In the genomic region with DNA sequence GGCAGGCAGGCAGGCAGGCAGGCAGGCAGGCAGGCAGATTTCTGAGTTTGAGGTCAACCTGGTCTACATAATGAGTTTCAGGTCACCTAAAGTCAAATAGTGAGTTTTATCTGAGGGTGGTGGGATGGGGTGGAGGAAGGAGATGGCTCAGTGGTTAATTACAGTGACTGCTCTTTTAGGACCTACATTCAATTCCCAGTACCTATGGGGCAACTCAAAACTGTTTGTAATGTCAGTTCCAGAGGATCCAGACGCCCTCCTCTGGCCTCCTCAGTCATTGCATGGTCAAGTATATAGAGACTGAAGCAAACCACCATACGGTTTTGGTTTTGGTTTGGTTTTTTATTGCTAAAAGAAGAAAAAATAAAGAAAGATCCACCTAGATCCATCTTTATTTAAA, we compare ENCODE assay signal across 9 mouse cellular contexts. TPM values are rescaled to one million over a fixed set of nuclear protein-coding genes. Genes with fewer than 3 reads are reported as not detected.
DNase-seq lines count a peak whose midpoint lies in the region; ATAC-seq and TF ChIP-seq lines count a peak whose summit lies in the region.
"Had no signal": no experiment of that assay in that cellular context is flagged by ENCODE, and none has a peak within 500 bp of the region (broad histone marks: within the 10 kb centered on the region; RNA-seq: fewer than 3 reads in every experiment).

No protein-coding gene starts in this region.

- peak; percentile 42 for TF ChIP-seq RAD21 in MEL (IDR thresholded peaks at IDR 0.05; ENCODE audit: low read depth, low read length)

- WGBS in kidney, postnatal 0 days = 29% methylated on average over 2 of the region's 2 CpGs
- WGBS in kidney, embryonic 15.5 days = 45% methylated on average over 2 of the region's 2 CpGs
- 35% methylated on average over 2 of the region's 2 CpGs for WGBS in midbrain, embryonic 11.5 days

- no peak for ATAC-seq in kidney, postnatal 0 days (replicated peaks; ENCODE audit: low FRiP score, low read depth)
- no peak for ATAC-seq in kidney, embryonic 15.5 days (replicated peaks; ENCODE audit: low FRiP score)
- peak; percentile 76 for ATAC-seq in granulocyte monocyte progenitor cell, adult 5-6 weeks (replicated peaks; ENCODE audit: poor library complexity, severe bottlenecking)
- ATAC-seq in midbrain, embryonic 11.5 days (ENCODE audit: low FRiP score) = no peak

- H3K9me3 ChIP-seq in kidney, postnatal 0 days (replicated peaks; ENCODE audit: low read length) = no peaks in the 10 kb centered on the region
- H3K9me3 ChIP-seq in kidney, embryonic 15.5 days (replicated peaks) = no peaks in the 10 kb centered on the region
- no peaks in the 10 kb centered on the region for H3K9me3 ChIP-seq in MEL (replicated peaks; ENCODE audit: insufficient read depth, low read length)
- no peaks in the 10 kb centered on the region for H3K9me3 ChIP-seq in midbrain, embryonic 11.5 days (ENCODE audit: control insufficient read depth, low read length)
- H3K9me3 ChIP-seq: neural tube, embryonic 13.5 days had no signal

- no peak for DNase-seq in kidney, postnatal 0 days (ENCODE audit: low spot score)
- peak; percentile 64 for DNase-seq in MEL (ENCODE audit: low read depth, low spot score)
- peak; percentile 9 for DNase-seq in spleen, adult 12 weeks (ENCODE audit: low spot score)
- DNase-seq in midbrain, embryonic 11.5 days (ENCODE audit: low spot score, missing footprints) = no peak
- DNase-seq in Muller cell, postnatal 12 days (ENCODE audit: inconsistent ontology term) = no peak
- DNase-seq in left cerebral cortex, adult 8-10 months (ENCODE audit: low spot score in 2 of 2) = no peak

- no peak for TF ChIP-seq POLR2A in MEL (IDR thresholded peaks at IDR 0.05; ENCODE audit: control insufficient read depth in 1 of 2, insufficient read depth in 1 of 2, low read depth in 1 of 2, low read length in 2 of 2, poor library complexity in 1 of 2)

- H3K4me2 ChIP-seq in kidney, postnatal 0 days (ENCODE audit: low read length) = no peak overlapping the region
- H3K4me2 ChIP-seq in kidney, embryonic 15.5 days = no peak overlapping the region
- H3K4me2 ChIP-seq in midbrain, embryonic 11.5 days = no peak overlapping the region
- H3K4me2 ChIP-seq: neural tube, embryonic 13.5 days had no signal

- TF ChIP-seq CTCF in kidney, postnatal 0 days (IDR thresholded peaks at IDR 0.05; ENCODE audit: low read depth) = peak; percentile 49
- TF ChIP-seq CTCF in MEL (IDR thresholded peaks at IDR 0.05 in 2 of 3, conservative IDR thresholded peaks at IDR 0.05 in 1 of 3; ENCODE audit: control insufficient read depth in 1 of 3, insufficient read depth in 1 of 3, low read depth in 2 of 3, low read length in 3 of 3, poor library complexity in 1 of 3, severe bottlenecking in 1 of 3) = peak; percentile 53 to 62 (median 54)

- no peak overlapping the region for H3K4me3 ChIP-seq in kidney, postnatal 0 days (replicated peaks; ENCODE audit: low read depth, low read length)
- H3K4me3 ChIP-seq in kidney, embryonic 15.5 days (replicated peaks) = no peak overlapping the region
- H3K4me3 ChIP-seq in MEL (ENCODE audit: control insufficient read depth in 1 of 2, insufficient read depth in 1 of 2, low read depth in 2 of 2, low read length in 2 of 2) = peak overlapping the region in 1 of 2 experiments; percentile 18; a peak in 1 of 4 replicates
- no peak overlapping the region for H3K4me3 ChIP-seq in midbrain, embryonic 11.5 days (ENCODE audit: low read depth, low read length)
- H3K4me3 ChIP-seq: neural tube, embryonic 13.5 days had no signal

- no peaks in the 10 kb centered on the region; the same call in 1 of the 2 replicates for H3K4me1 ChIP-seq in kidney, postnatal 0 days (replicated peaks; ENCODE audit: insufficient read depth, low read length)
- H3K4me1 ChIP-seq in kidney, embryonic 15.5 days = peaks cover 15% of the 10 kb centered on the region
- H3K4me1 ChIP-seq in MEL (ENCODE audit: control insufficient read depth in 1 of 2, insufficient read depth in 2 of 2, low read length in 2 of 2) = peaks cover 8 to 9% of the 10 kb centered on the region in 2 experiments
- H3K4me1 ChIP-seq in midbrain, embryonic 11.5 days (ENCODE audit: control insufficient read depth, insufficient read depth, low read length) = no peaks in the 10 kb centered on the region
- H3K4me1 ChIP-seq: neural tube, embryonic 13.5 days had no signal

- no peaks in the 10 kb centered on the region for H3K36me3 ChIP-seq in kidney, postnatal 0 days (ENCODE audit: insufficient read depth, low read length)
- H3K36me3 ChIP-seq in kidney, embryonic 15.5 days = peaks cover 16% of the 10 kb centered on the region; the same call in 1 of the 2 replicates
- peaks cover 1 to 20% of the 10 kb centered on the region in 2 experiments; a peak in 2 of 4 replicates for H3K36me3 ChIP-seq in MEL (ENCODE audit: control insufficient read depth in 1 of 2, insufficient read depth in 2 of 2, low read length in 2 of 2)
- H3K36me3 ChIP-seq in midbrain, embryonic 11.5 days (ENCODE audit: control insufficient read depth, insufficient read depth, low read length) = no peaks in the 10 kb centered on the region
- H3K36me3 ChIP-seq: neural tube, embryonic 13.5 days had no signal

- TF ChIP-seq EP300 in MEL (IDR thresholded peaks at IDR 0.05; ENCODE audit: low read depth in 1 of 2, low read length in 2 of 2) = no peak

- no peak overlapping the region for H3K27ac ChIP-seq in kidney, postnatal 0 days
- H3K27ac ChIP-seq in kidney, embryonic 15.5 days = no peak overlapping the region
- no peak overlapping the region for H3K27ac ChIP-seq in MEL (ENCODE audit: control insufficient read depth, low read depth, low read length)
- no peak overlapping the region for H3K27ac ChIP-seq in midbrain, embryonic 11.5 days (ENCODE audit: low read depth, low read length)
- H3K27ac ChIP-seq: neural tube, embryonic 13.5 days had no signal

- H3K79me2 ChIP-seq in MEL (ENCODE audit: control insufficient read depth, insufficient read depth, low read length, poor library complexity) = peaks cover 26% of the 10 kb centered on the region

- no peak overlapping the region for H3K9ac ChIP-seq in kidney, postnatal 0 days (ENCODE audit: low read depth, low read length)
- no peak overlapping the region for H3K9ac ChIP-seq in kidney, embryonic 15.5 days
- no peak overlapping the region for H3K9ac ChIP-seq in MEL (ENCODE audit: control insufficient read depth, low read depth, low read length, poor library complexity, severe bottlenecking)
- H3K9ac ChIP-seq in midbrain, embryonic 11.5 days (ENCODE audit: low read length) = no peak overlapping the region
- H3K9ac ChIP-seq: neural tube, embryonic 13.5 days had no signal

- no peaks in the 10 kb centered on the region for H3K27me3 ChIP-seq in kidney, postnatal 0 days (ENCODE audit: insufficient read depth, low read length)
- H3K27me3 ChIP-seq in kidney, embryonic 15.5 days = no peaks in the 10 kb centered on the region
- no peaks in the 10 kb centered on the region for H3K27me3 ChIP-seq in MEL (ENCODE audit: control insufficient read depth in 1 of 2, insufficient read depth in 2 of 2, low read length in 2 of 2)
- no peaks in the 10 kb centered on the region for H3K27me3 ChIP-seq in midbrain, embryonic 11.5 days (ENCODE audit: control insufficient read depth, insufficient read depth, low read length)
- H3K27me3 ChIP-seq: neural tube, embryonic 13.5 days had no signal

TF ChIP-seq in MEL, 35 proteins besides CTCF, POLR2A, EP300 and RAD21:
- TF ChIP-seq MXI1 (IDR thresholded peaks at IDR 0.05; ENCODE audit: low read depth, low read length) = no peak
- TF ChIP-seq SMC3 (IDR thresholded peaks at IDR 0.05; ENCODE audit: low read depth, low read length) = peak; percentile 55
- no peak for TF ChIP-seq TBP (IDR thresholded peaks at IDR 0.05; ENCODE audit: low read depth, low read length)
- TF ChIP-seq BHLHE40 (IDR thresholded peaks at IDR 0.05; ENCODE audit: borderline replicate concordance, low read depth, low read length) = no peak
- no peak for TF ChIP-seq ZMIZ1 (IDR thresholded peaks at IDR 0.05; ENCODE audit: low read depth, low read length)
- TF ChIP-seq JUND (IDR thresholded peaks at IDR 0.05; ENCODE audit: low read depth, low read length) = no peak
TF ChIP-seq in MEL: peak in this region for 1.

RNA-seq across cellular contexts. Expression of gene Nfyc, which starts 29.9 kb away (rescaled TPM):
- polyA plus RNA-seq in kidney, postnatal 0 days (2015; fragmentation: Nextera tagmentation; extraction: Ambion mirVana) = 107 and 108 TPM in 2 replicates
- polyA plus RNA-seq in kidney, embryonic 15.5 days (2015; fragmentation: Nextera tagmentation; extraction: Ambion mirVana) = 112 and 115 TPM in 2 replicates
- 39.5 and 45.9 TPM in 2 replicates for total RNA-seq in MEL (2012; rRNA removed)
- 100 to 1,000 TPM in 1 of 2 experiments, 10 to 100 TPM in 1; 64.8 to 178 TPM for polyA plus RNA-seq in MEL (2012; ENCODE audit: insufficient read depth in 1 of 2, insufficient read length in 2 of 2, low read depth in 1 of 2, low replicate concordance in 2 of 2, missing spikeins in 1 of 2)
- 24.9 and 53.4 TPM in 2 replicates for total RNA-seq in granulocyte monocyte progenitor cell, adult 5-6 weeks (2014; fragmentation: Nextera tagmentation)
- 45.1 and 61.6 TPM in 2 replicates for total RNA-seq in granulocyte monocyte progenitor cell, adult 5-6 weeks (2017)
- polyA plus RNA-seq in midbrain, embryonic 11.5 days (2014; fragmentation: Nextera tagmentation; extraction: Ambion mirVana) = 117 and 118 TPM in 2 replicates
- total RNA-seq in left cerebral cortex, adult 8-10 months (2022) = 10 to 100 TPM; 42.4 to 48.9 (median 47.9) TPM

RNA-seq across cellular contexts. Expression of gene Kcnq4, which starts 53.0 kb away (rescaled TPM):
- polyA plus RNA-seq in kidney, postnatal 0 days (2015; fragmentation: Nextera tagmentation; extraction: Ambion mirVana) = 0.52 and 0.67 TPM in 2 replicates
- polyA plus RNA-seq in kidney, embryonic 15.5 days (2015; fragmentation: Nextera tagmentation; extraction: Ambion mirVana) = 0.89 and 1.4 TPM in 2 replicates
- total RNA-seq in MEL (2012; rRNA removed) = not detected in 2 replicates
- polyA plus RNA-seq in MEL (2012; ENCODE audit: insufficient read depth in 1 of 2, insufficient read length in 2 of 2, low read depth in 1 of 2, low replicate concordance in 2 of 2, missing spikeins in 1 of 2) = under 1 TPM in 1 of 2 experiments, not detected in 1; 0.07 TPM
- 0.96 TPM in 1 of 2 replicates, not detected in the other for total RNA-seq in granulocyte monocyte progenitor cell, adult 5-6 weeks (2014; fragmentation: Nextera tagmentation)
- not detected in 2 replicates for total RNA-seq in granulocyte monocyte progenitor cell, adult 5-6 weeks (2017)
- 1.9 and 2.3 TPM in 2 replicates for polyA plus RNA-seq in midbrain, embryonic 11.5 days (2014; fragmentation: Nextera tagmentation; extraction: Ambion mirVana)
- 1 to 10 TPM; 7.5 to 9.1 (median 7.7) TPM for total RNA-seq in left cerebral cortex, adult 8-10 months (2022)

RNA-seq across cellular contexts. Expression of gene Rims3, which starts 53.2 kb away (rescaled TPM):
- polyA plus RNA-seq in kidney, postnatal 0 days (2015; fragmentation: Nextera tagmentation; extraction: Ambion mirVana) = 0.21 and 0.22 TPM in 2 replicates
- polyA plus RNA-seq in kidney, embryonic 15.5 days (2015; fragmentation: Nextera tagmentation; extraction: Ambion mirVana) = 0.54 and 1.2 TPM in 2 replicates
- total RNA-seq in MEL (2012; rRNA removed) = not detected in 2 replicates
- polyA plus RNA-seq in MEL (2012; ENCODE audit: insufficient read depth in 1 of 2, insufficient read length in 2 of 2, low read depth in 1 of 2, low replicate concordance in 2 of 2, missing spikeins in 1 of 2) = under 1 TPM in 1 of 2 experiments, not detected in 1; 0.07 TPM
- not detected in 2 replicates for total RNA-seq in granulocyte monocyte progenitor cell, adult 5-6 weeks (2014; fragmentation: Nextera tagmentation)
- not detected in 2 replicates for total RNA-seq in granulocyte monocyte progenitor cell, adult 5-6 weeks (2017)
- polyA plus RNA-seq in midbrain, embryonic 11.5 days (2014; fragmentation: Nextera tagmentation; extraction: Ambion mirVana) = 3.4 and 3.5 TPM in 2 replicates
- total RNA-seq in left cerebral cortex, adult 8-10 months (2022) = 100 to 1,000 TPM; 137 to 160 (median 147) TPM

Comparison
In these comparisons a context has a peak if more than half of its experiments do, and no peak if none do; other contexts are left out.
1. DNase-seq: peak in MEL (single experiment) and spleen, adult 12 weeks (single experiment); none in kidney, postnatal 0 days (single experiment), midbrain, embryonic 11.5 days (single experiment), Muller cell, postnatal 12 days (single experiment) and left cerebral cortex, adult 8-10 months (0 of 2).